Mouse (Mus musculus): ENCODE measurements around the gene Tspyl3. TPM values are rescaled to one million over a fixed set of nuclear protein-coding genes. Genes with fewer than 3 reads are reported as not detected.

Tspyl3 gene
- total and polyA plus RNA-seq, 3 experiments = 4.3 to 47.3 (median 9.8) TPM

- TF ChIP-seq NRF1 (IDR thresholded peaks at IDR 0.05; ENCODE audit: insufficient read depth, low read depth, low read length, poor library complexity, severe bottlenecking) = no peak
- TF ChIP-seq MYB (IDR thresholded peaks at IDR 0.05; ENCODE audit: low read depth, low read length) = no peak
These were observed 12.7 kb upstream of the Tspyl3 start (continued) for GRCm38 (mm10) chr2:153237891-153238290.

DNA sequence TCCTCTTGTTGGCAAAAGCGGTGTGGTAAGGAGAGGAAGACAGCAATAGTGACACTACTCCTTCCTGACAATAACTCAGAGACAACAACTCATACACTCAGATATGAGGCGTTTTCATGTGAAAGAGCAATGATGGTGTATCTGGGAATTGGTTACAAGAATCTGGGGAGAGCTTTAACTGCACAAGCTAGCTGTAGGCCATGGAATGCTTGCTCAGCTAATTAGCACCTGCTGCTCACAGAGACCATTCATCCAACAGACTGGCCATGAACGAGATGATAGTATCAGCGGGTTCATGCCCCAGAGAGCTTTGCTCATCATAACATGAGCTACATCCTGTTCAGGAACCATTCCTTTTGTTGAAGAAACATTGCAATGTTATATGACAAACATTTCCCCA lies 12.0 kb upstream of the Tspyl3 start:
- no peak for DNase-seq (ENCODE audit: low read depth, low spot score)
- Histone ChIP-seq H3K36me3 (ENCODE audit: control insufficient read depth in 1 of 2, insufficient read depth in 2 of 2, low read length in 2 of 2) (peaks cover 28 to 32% of the 10 kb centered on the region in 2 experiments), H3K27ac (ENCODE audit: control insufficient read depth, low read depth, low read length) (no peak overlapping the region), H3K9me3 (replicated peaks; ENCODE audit: insufficient read depth, low read length) (no peaks in the 10 kb centered on the region), H3K9ac (ENCODE audit: control insufficient read depth, low read depth, low read length, poor library complexity, severe bottlenecking) (no peak overlapping the region), H3K4me1 (ENCODE audit: control insufficient read depth in 1 of 2, insufficient read depth in 2 of 2, low read length in 2 of 2) (peaks cover 14 to 15% of the 10 kb centered on the region in 2 experiments), H3K79me2 (ENCODE audit: control insufficient read depth, insufficient read depth, low read length, poor library complexity) (peaks cover 47% of the 10 kb centered on the region), H3K4me3 (ENCODE audit: control insufficient read depth in 1 of 2, insufficient read depth in 1 of 2, low read depth in 2 of 2, low read length in 2 of 2) (no peak overlapping the region), H3K27me3 (ENCODE audit: control insufficient read depth in 1 of 2, insufficient read depth in 2 of 2, low read length in 2 of 2) (no peaks in the 10 kb centered on the region)
- TF ChIP-seq POLR2A (IDR thresholded peaks at IDR 0.05; ENCODE audit: control insufficient read depth in 1 of 2, insufficient read depth in 1 of 2, low read depth in 1 of 2, low read length in 2 of 2, poor library complexity in 1 of 2) (no peak), TCF12 (IDR thresholded peaks at IDR 0.05; ENCODE audit: low read depth, low read length) (no peak), GABPA (IDR thresholded peaks at IDR 0.05; ENCODE audit: low read depth, low read length) (no peak), POLR2AphosphoS5 (IDR thresholded peaks at IDR 0.05; ENCODE audit: borderline replicate concordance, low read depth, low read length) (no peak), CHD1 (IDR thresholded peaks at IDR 0.05; ENCODE audit: low read depth, low read length) (no peak), UBTF (IDR thresholded peaks at IDR 0.05; ENCODE audit: borderline replicate concordance, insufficient read depth, low read depth, low read length) (no peak), CTCF (IDR thresholded peaks at IDR 0.05 in 2 of 3, conservative IDR thresholded peaks at IDR 0.05 in 1 of 3; ENCODE audit: control insufficient read depth in 1 of 3, insufficient read depth in 1 of 3, low read depth in 2 of 3, low read length in 3 of 3, poor library complexity in 1 of 3, severe bottlenecking in 1 of 3) (no peak), USF1 (IDR thresholded peaks at IDR 0.05; ENCODE audit: low read depth, low read length) (no peak), ZC3H11A (IDR thresholded peaks at IDR 0.05; ENCODE audit: low read depth, low read length) (no peak)

GRCm38 (mm10) chr2:153228523-153228922 lies 3.3 kb upstream of the Tspyl3 start:
- H3K27ac ChIP-seq (ENCODE audit: control insufficient read depth, low read depth, low read length) = no peak overlapping the region
- H3K36me3 ChIP-seq (ENCODE audit: control insufficient read depth in 1 of 2, insufficient read depth in 2 of 2, low read length in 2 of 2) = peaks cover 11 to 24% of the 10 kb centered on the region in 2 experiments
- peaks cover 5% of the 10 kb centered on the region for H3K79me2 ChIP-seq (ENCODE audit: control insufficient read depth, insufficient read depth, low read length, poor library complexity)
- no peak for DNase-seq (ENCODE audit: low read depth, low spot score)
- no peaks in the 10 kb centered on the region for H3K27me3 ChIP-seq (ENCODE audit: control insufficient read depth in 1 of 2, insufficient read depth in 2 of 2, low read length in 2 of 2)
- H3K9ac ChIP-seq (ENCODE audit: control insufficient read depth, low read depth, low read length, poor library complexity, severe bottlenecking) = no peak overlapping the region
- TF ChIP-seq POLR2A (IDR thresholded peaks at IDR 0.05; ENCODE audit: control insufficient read depth in 1 of 2, insufficient read depth in 1 of 2, low read depth in 1 of 2, low read length in 2 of 2, poor library complexity in 1 of 2) (0 out of 4 replicates have a peak, but pooled peaks of 1 of the 2 experiments have one; percentile 30), ETS1 (IDR thresholded peaks at IDR 0.05; ENCODE audit: low read depth, low read length) (no peak), TCF12 (IDR thresholded peaks at IDR 0.05; ENCODE audit: low read depth, low read length) (no peak)
- H3K4me3 ChIP-seq (ENCODE audit: control insufficient read depth in 1 of 2, insufficient read depth in 1 of 2, low read depth in 2 of 2, low read length in 2 of 2) = no peak overlapping the region
- peaks cover 15 to 37% of the 10 kb centered on the region in 2 experiments for H3K4me1 ChIP-seq (ENCODE audit: control insufficient read depth in 1 of 2, insufficient read depth in 2 of 2, low read length in 2 of 2)
- no peaks in the 10 kb centered on the region for H3K9me3 ChIP-seq (replicated peaks; ENCODE audit: insufficient read depth, low read length)
